Mouse (Mus musculus) induced T-regulatory cell, adult 2 months (primary cell): ENCODE data around the gene Tnfsf12.

Source experiments
- DNase-seq: peaks from one replicate; pipeline ENCODE4 v3.0.0-alpha.2; 2012; ENCODE audit warnings: low read depth

Tnfsf12 gene

GRCm38 (mm10) chr11:69695361-69696181 lies at the start of gene Tnfsf12, which contains the start of gene Tnfsfm13:
Gene Tnfsf12, minus strand, starts transcription at chr11:69695849.
Gene Tnfsfm13, minus strand, starts transcription at chr11:69696098.
- no peak for DNase-seq

DNA sequence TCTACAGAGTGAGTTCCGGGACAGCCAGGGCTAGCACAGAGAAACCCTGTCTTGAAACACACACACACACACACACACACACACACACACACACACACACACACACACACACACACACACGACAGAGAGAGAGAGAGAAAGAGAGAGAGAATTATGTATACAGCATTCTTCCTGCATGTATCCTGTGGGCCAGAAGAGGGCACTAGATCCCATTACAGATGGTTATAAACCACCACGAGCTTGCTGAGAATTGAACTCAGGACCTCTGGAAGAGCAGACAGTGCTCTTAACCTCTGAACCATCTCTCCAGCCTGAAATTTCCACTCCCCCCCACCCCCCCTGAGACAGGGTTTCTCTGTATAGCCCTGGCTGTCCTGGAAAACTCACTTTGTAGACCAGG lies 35.8 kb upstream of the Tnfsf12 start:
- DNase-seq = peak; percentile 41

GRCm38 (mm10) chr11:69729063-69729462 lies 33.4 kb upstream of the Tnfsf12 start:
- DNase-seq = peak; percentile 86

DNA sequence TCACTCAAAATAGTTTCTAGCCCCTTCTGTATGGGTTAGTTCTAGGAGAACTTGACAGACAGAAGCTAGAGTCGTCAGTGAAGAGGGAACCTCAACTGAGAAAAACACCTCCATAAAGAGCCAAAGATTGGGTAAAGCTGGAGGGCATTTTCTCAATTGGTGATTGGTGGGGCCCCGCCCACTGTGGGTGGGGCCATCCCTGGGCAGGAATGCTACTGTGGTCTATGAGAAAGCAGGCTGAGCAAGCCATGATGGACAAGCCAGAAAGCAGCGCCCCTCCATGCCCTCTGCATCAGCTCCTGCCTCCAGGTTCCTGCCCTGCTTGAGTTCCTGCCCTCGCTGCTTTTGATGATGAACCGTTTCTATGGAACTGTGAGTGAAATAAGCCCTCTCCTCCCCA lies 30.3 kb upstream of the Tnfsf12 start:
- DNase-seq = no peak

- no peak for DNase-seq
Measured at GRCm38 (mm10) chr11:69723074-69723473, 27.4 kb upstream of the Tnfsf12 start.

GRCm38 (mm10) chr11:69720852-69721251 lies 25.2 kb upstream of the Tnfsf12 start:
- DNase-seq = no peak

- peak; percentile 33 for DNase-seq
Measured at GRCm38 (mm10) chr11:69719423-69719822, 23.8 kb upstream of the Tnfsf12 start.

DNA sequence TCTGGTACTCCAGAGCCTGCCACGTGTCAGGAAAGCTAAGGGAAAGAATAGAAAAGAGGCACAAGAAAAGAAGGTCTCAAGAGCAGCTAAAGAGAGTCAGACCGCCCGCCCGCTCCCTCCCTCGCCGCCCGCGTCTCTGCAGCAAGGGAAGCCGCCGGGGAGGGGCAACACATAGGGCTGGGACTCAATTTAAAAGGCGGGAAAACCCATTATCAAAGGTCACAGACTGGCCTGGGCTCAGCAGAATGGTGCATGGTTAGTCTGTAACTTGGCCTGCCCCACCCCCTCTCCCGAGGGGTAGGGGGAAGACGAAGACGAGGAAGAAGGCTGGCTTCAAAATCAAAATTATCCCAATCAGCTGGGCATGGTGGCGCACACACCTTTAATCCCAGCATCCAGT lies 23.0 kb upstream of the Tnfsf12 start:
- no peak for DNase-seq

- no peak for DNase-seq
Measured at GRCm38 (mm10) chr11:69716953-69717352, 21.3 kb upstream of the Tnfsf12 start.

DNA sequence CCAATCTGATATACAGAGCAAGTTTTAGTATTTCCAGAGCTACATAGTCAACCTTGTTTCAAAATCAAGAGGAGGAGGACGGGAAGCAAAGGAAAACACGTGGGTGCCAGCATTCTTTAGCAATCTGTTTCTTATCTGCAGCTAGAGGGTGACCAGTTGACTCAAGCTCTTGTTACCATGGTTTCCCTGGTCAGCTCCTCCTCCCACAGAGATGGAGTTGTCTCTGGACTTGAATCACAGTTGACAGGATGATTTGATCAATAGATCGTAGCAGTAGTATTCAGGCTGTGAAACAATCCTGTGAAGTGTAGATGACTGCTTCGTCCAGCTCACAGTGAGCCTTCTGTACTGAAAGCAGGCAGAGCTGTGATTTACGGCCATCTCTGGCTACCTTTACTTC lies 20.3 kb upstream of the Tnfsf12 start:
- no peak for DNase-seq

- peak; percentile 64 for DNase-seq
Measured at GRCm38 (mm10) chr11:69715482-69715881, 19.8 kb upstream of the Tnfsf12 start.

DNA sequence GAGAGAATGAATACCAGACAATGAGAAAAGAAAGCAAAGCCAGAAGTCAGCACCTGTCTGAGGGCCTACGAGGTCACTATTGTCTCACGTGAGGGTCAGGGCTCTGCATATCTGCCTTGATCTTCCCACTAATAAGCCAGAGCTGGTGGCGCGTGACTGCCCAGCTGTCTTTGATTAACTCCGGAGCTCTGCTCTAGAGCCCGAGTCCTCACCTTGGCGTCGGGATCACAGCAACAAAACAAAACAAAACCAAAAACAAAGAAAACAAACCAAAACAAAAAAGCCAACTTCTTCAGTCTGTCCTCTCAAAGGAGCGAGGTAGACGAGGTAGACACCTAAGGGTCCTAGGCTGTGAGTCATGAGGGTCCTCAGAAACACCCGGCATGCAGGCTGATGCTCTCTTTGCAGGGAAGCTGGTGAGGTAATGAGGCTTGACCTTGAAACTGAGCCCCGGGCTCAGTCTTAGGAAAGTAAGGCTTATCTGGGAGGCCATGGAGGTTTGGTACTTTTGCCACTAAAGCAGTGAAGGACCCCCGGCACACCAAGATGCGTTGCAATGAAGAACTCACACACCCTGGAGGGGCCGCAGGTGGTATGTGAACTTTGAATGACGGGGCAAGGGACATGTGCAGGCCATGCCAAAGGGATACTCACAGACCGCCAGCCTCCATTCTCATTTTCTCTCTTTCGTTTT lies 19.1 kb upstream of the Tnfsf12 start:
- DNase-seq = no peak

GRCm38 (mm10) chr11:69712954-69713672 lies 17.5 kb upstream of the Tnfsf12 start:
- DNase-seq = no peak

- DNase-seq = no peak
Measured at GRCm38 (mm10) chr11:69711082-69711481, 15.4 kb upstream of the Tnfsf12 start.

GRCm38 (mm10) chr11:69710470-69710869 lies 14.8 kb upstream of the Tnfsf12 start:
- no peak for DNase-seq

- DNase-seq = no peak
Measured at GRCm38 (mm10) chr11:69709554-69710446, 14.2 kb upstream of the Tnfsf12 start.

DNA sequence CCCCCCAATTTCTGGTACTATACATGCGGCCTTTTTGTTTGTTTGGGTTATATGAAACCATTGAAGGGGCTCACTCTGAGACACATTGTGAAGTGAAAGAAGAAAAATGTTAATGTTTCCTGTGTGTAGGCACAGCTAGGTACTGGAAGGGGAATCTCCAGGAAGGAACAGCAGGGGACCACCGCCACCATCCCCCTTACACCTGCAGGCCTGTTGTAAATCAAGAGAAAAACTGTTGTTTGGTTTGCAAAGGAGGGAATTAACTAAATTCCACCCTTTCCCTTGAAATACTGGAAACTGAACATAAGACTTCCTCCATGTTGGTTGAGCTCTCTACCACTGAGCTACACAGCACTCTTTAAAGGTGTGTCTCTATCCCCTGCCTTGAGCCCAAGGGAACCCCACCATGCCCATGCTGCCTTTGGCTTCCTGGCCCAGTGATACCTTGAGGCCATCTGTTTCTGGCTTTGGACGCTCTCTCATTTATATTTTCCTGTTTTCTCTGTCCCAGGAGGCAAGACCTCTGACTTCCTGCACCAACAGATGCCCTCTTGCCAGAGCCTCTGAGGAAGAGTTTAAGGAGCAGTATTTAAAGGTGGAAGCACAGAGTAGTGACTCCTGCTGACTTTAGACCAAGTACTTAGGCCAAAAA lies 13.1 kb upstream of the Tnfsf12 start:
- DNase-seq = no peak

DNA sequence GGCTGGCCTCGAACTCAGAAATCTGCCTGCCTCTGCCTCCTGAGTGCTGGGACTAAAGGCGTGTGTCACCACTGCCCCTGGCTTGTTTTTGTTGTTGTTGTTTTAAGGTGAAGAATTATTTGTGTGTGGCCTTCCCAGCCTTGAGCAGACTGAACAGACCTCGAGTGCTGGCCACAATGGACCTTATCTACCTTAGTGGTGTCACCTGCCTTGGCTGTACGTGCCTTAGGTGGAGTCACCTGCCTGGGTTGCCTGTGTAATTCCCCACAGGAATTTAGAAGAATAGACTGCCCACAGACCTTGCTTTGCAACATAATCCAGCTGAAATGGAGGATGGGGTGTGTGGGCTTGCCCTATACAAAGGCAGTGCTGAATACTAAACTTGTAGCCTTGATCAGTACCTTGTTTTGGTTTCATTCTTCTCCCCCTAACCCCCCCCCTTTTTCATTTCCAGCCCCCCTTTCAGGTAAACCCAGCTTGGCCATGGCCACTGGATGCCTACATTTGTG lies 12.3 kb upstream of the Tnfsf12 start:
- no peak for DNase-seq

GRCm38 (mm10) chr11:69707480-69707847 lies 11.8 kb upstream of the Tnfsf12 start:
- DNase-seq = no peak

DNA sequence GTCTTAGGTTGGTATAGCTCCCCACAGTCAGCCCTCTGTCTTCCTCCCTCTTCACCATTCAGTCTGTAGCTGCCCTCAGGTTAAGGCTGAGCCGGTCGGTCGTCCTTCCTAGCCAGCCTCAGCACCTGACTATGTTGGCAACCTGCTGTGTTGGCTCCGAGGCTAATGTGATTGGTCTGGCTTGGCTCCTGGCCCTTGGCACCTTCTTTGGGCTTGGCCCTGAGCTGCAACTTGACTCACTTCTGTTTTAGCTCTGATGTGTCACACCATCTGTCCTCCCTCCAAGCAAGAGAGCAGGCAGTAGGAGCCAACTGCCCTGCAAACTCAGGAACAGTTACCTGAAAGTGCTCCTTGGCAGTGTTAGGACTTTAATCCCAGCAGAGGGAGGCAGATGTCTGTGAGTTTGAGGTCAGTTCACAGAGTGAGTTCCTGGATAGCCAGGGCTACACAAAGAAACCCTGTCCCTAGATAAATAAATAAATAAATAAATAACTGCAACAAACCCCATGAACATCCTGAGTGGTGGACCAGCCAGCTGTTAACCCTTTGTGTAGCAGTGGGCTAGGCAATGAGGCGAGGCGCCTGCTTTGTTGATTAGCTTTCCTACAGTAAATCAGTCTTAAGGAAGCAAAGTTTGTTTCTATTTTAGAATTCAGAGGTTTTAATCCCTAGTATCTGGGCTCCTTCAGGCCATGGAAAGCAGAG lies 11.3 kb upstream of the Tnfsf12 start:
- no peak for DNase-seq
